Mouse (Mus musculus) ES-E14 (cell line): ENCODE measurements around the gene Pctp. TPM values are rescaled to one million over a fixed set of nuclear protein-coding genes. Genes with fewer than 3 reads are reported as not detected.

Experiments used
- DNase-seq: peaks from one replicate; pipeline ENCODE4 v3.0.0-alpha.2; 2013; ENCODE audit warnings: low read depth, low spot score
- H3K27ac ChIP-seq: 2 replicates; pipeline ENCODE4 v1.5.1; 2012; ENCODE audit warnings: low read depth, mild to moderate bottlenecking, low read length, moderate library complexity, mixed read lengths; ENCODE audit not compliant: poor library complexity, insufficient read depth, severe bottlenecking
- H3K36me3 ChIP-seq: 2 replicates; pipeline ENCODE4 v1.6.1; 2012; ENCODE audit warnings: mild to moderate bottlenecking, low read length, moderate library complexity, mixed read lengths; ENCODE audit not compliant: control insufficient read depth, poor library complexity, insufficient read depth, severe bottlenecking
- H3K4me1 ChIP-seq, 2 experiments: fragments of 150-350 bp in 1 of 2; sonication (generic) in 1 of 2; 2 replicates each; pipeline ENCODE4 v1.6.1; 2012; ENCODE audit warnings: low read length in 2 of 2, mild to moderate bottlenecking in 1 of 2, mixed read lengths in 1 of 2; ENCODE audit not compliant: control insufficient read depth in 2 of 2, insufficient read depth in 2 of 2, poor library complexity in 1 of 2
- H3K4me3 ChIP-seq, 2 experiments: fragments of 150-350 bp in 1 of 2; sonication (generic) in 1 of 2; 2 replicates each; pipeline ENCODE4 v1.5.1; 2012; ENCODE audit warnings: low read length in 2 of 2, low read depth in 1 of 2, mild to moderate bottlenecking in 1 of 2, mixed read lengths in 1 of 2; ENCODE audit not compliant: insufficient read depth in 1 of 2, poor library complexity in 1 of 2, severe bottlenecking in 1 of 2
- H3K9ac ChIP-seq: 2 replicates; pipeline ENCODE4 v1.6.1; 2012; ENCODE audit warnings: low read depth, mild to moderate bottlenecking, low read length, mixed read lengths; ENCODE audit not compliant: poor library complexity, insufficient read depth, severe bottlenecking
- H3K9me3 ChIP-seq: fragments of 150-350 bp; sonication (generic); 2 replicates; pipeline ENCODE4 v1.6.1; 2012; ENCODE audit warnings: low read depth, mild to moderate bottlenecking, low read length; ENCODE audit not compliant: control insufficient read depth, insufficient read depth
- CHD2 ChIP-seq: IDR thresholded peaks from 2 replicates; pipeline ENCODE4 v1.6.1; 2014; ENCODE audit warnings: mild to moderate bottlenecking, low read depth, low read length, inconsistent platforms
- HCFC1 ChIP-seq: IDR thresholded peaks from 2 replicates; pipeline ENCODE4 v1.6.1; 2012; ENCODE audit warnings: low read length, inconsistent platforms, borderline replicate concordance; ENCODE audit not compliant: insufficient read depth
- MAFK ChIP-seq: IDR thresholded peaks from 2 replicates; pipeline ENCODE4 v1.6.1; 2014; ENCODE audit warnings: mild to moderate bottlenecking, low read depth, low read length, inconsistent platforms; ENCODE audit not compliant: insufficient read depth
- ZC3H11A ChIP-seq: IDR thresholded peaks from 2 replicates; pipeline ENCODE4 v1.6.1; 2012; ENCODE audit warnings: low read depth, mild to moderate bottlenecking, inconsistent platforms, low read length, borderline replicate concordance
- ZNF384 ChIP-seq: IDR thresholded peaks from 2 replicates; pipeline ENCODE4 v1.6.1; 2012; ENCODE audit warnings: low read depth, low read length, inconsistent platforms
- in situ Hi-C, 2 experiments: fragments of 600-800 bp; cut with MboI; formaldehyde crosslinking; loops; one replicate each; pipeline ENCODE4 v1.15.1; 2025; ENCODE audit warnings: low sequenced_read_pairs in 2 of 2, inconsistent platforms in 1 of 2; ENCODE audit not compliant: unreplicated experiment in 2 of 2
- total RNA-seq: library from RNA; depleted of rRNA; stranded (reverse); fragments of 300-350 nt; gene quantifications from 2 replicates; pipeline ENCODE4 v1.2.3, GENCODE M21; 2012

Gene Pctp
- total RNA-seq, 1 experiment, result 4.2 TPM

GRCm38 (mm10) chr11:90032807-90033206 lies 30.1 kb upstream of the Pctp start:
- no peak overlapping the region for H3K9ac ChIP-seq
- H3K4me3 ChIP-seq, result no peak overlapping the region
- no peak overlapping the region for H3K27ac ChIP-seq
- no peaks in the 10 kb centered on the region for H3K9me3 ChIP-seq
- H3K4me1 ChIP-seq, result no peaks in the 10 kb centered on the region
- H3K36me3 ChIP-seq, result no peaks in the 10 kb centered on the region
- TF ChIP-seq HCFC1, result no peak
- TF ChIP-seq ZNF384, result 0 out of 2 replicates have a peak, but pooled peaks have one; percentile 23
- no peak for DNase-seq
- in situ Hi-C loops, result no loop called here

GRCm38 (mm10) chr11:90031076-90031475 lies 28.4 kb upstream of the Pctp start:
- H3K4me1 ChIP-seq, result no peaks in the 10 kb centered on the region
- H3K9ac ChIP-seq, result no peak overlapping the region
- H3K4me3 ChIP-seq, result 0 out of 4 replicates have a peak overlapping the region, but pooled peaks of 1 of the 2 experiments have one; percentile 11
- no peaks in the 10 kb centered on the region for H3K36me3 ChIP-seq
- no peaks in the 10 kb centered on the region for H3K9me3 ChIP-seq
- no peak overlapping the region for H3K27ac ChIP-seq
- TF ChIP-seq ZNF384 (no peak), ZC3H11A (no peak), CHD2 (no peak), MAFK (no peak)
- DNase-seq, result peak; percentile 1
- in situ Hi-C loops, result no loop called here

GRCm38 (mm10) chr11:90030557-90030956 lies 27.9 kb upstream of the Pctp start:
- peak; percentile 28 for DNase-seq
- no peak overlapping the region for H3K9ac ChIP-seq
- H3K27ac ChIP-seq, result no peak overlapping the region
- H3K36me3 ChIP-seq, result no peaks in the 10 kb centered on the region
- H3K9me3 ChIP-seq, result no peaks in the 10 kb centered on the region
- in situ Hi-C loops, result no loop called here
- no peaks in the 10 kb centered on the region for H3K4me1 ChIP-seq
- TF ChIP-seq ZC3H11A (no peak), ZNF384 (peak; percentile 87), CHD2 (no peak), HCFC1 (no peak)
- 0 out of 4 replicates have a peak overlapping the region, but pooled peaks of 1 of the 2 experiments have one; percentile 11 for H3K4me3 ChIP-seq

GRCm38 (mm10) chr11:90029841-90030398 lies 27.2 kb upstream of the Pctp start, which contains the start of gene Tmem100:
Gene Tmem100, plus strand, starts transcription at chr11:90030348.
- H3K9ac ChIP-seq, result no peak within 1 kb of the TSS
- H3K27ac ChIP-seq, result no peak within 1 kb of the TSS
- no peak for DNase-seq
- 0 out of 4 replicates have a peak within 1 kb of the TSS, but pooled peaks of 1 of the 2 experiments have one; percentile 11 for H3K4me3 ChIP-seq
- TF ChIP-seq HCFC1, result no peak
- no peak for TF ChIP-seq MAFK
- TF ChIP-seq ZC3H11A, result no peak
- TF ChIP-seq CHD2, result no peak
- no peak for TF ChIP-seq ZNF384
- in situ Hi-C loops, result no loop called here
- no peaks in the 10 kb centered on the region for H3K36me3 ChIP-seq
- no peaks in the 10 kb centered on the region for H3K9me3 ChIP-seq
- no peaks in the 10 kb centered on the region for H3K4me1 ChIP-seq

- Histone ChIP-seq H3K4me1 (no peaks in the 10 kb centered on the region), H3K4me3 (no peak overlapping the region), H3K9ac (no peak overlapping the region), H3K9me3 (no peaks in the 10 kb centered on the region), H3K36me3 (no peaks in the 10 kb centered on the region), H3K27ac (no peak overlapping the region)
- TF ChIP-seq ZC3H11A, result no peak
- no peak for TF ChIP-seq HCFC1
- no peak for TF ChIP-seq MAFK
- no peak for TF ChIP-seq ZNF384
- no peak for TF ChIP-seq CHD2
- DNase-seq, result no peak
- in situ Hi-C loops, result no loop called here
Observed at GRCm38 (mm10) chr11:90029354-90029753, 26.7 kb upstream of the Pctp start.
